Mouse (Mus musculus): ENCODE data around the gene Catsper3.

The Catsper3 gene

DNA sequence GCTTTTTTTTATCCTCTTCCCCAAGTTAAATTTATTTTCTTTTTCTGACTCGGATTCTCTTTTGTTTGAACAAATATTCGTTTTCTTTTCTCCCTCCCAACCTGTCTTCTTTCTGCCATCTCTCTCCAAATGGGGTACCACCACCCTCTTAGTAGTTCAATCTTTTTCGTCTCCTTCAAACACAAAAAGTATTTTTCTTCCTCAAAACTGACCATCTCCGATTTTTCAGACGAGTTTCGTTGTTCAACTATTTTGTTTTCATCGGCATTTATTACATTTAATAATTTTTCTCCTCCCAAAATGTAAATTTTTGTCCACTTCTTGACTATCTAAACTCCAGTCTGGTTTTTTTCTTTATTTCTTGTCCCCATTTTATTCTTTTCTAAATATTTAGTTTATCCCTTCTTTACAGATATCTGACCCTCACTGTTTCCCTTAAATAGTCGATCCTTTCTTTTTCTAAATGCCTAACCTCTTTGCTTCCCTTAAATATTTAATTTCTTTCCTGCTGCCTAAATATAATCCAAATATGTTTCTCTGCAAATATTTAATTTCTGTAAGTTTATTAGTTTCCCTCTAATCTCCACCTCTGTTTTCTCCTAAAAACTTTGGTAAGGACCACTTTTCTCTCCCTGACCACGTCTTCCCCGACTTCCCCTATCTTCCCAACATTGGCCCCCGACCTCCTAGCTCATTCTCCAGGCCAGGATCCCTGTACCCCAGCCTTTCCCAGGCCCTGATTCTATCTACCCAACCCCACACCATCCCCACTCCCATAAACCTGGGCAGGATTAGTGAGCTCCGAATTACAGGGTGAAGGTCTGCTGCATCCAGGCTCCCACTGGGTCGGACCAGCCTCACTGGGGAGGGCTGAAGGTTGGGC lies 42.7 kb downstream of the Catsper3 start:
- no peak for DNase-seq (ENCODE audit: low spot score)

DNA sequence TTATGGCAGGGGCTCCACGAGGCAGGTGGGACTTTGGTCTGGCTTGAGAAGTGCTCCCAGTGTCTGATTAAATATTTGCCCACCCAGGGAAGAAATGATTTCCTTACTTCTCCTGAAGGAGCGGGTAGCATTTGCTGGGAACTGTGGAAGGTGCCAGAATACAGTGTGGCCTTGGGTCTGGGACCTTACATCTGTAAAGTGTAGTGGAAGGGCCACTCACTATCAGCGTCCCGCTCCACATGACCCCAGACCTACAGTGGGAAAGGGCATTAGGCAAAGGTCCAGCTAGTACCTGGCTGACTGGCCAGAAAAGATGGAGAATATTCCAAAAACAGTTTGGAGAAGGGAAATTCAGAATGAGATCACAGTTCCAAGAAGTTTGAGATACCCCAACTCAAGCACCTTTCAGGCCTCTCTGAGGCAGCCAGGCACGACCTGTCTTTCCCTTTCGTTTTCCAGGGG lies 43.3 kb downstream of the Catsper3 start:
- no peak for DNase-seq (ENCODE audit: low spot score)

DNA sequence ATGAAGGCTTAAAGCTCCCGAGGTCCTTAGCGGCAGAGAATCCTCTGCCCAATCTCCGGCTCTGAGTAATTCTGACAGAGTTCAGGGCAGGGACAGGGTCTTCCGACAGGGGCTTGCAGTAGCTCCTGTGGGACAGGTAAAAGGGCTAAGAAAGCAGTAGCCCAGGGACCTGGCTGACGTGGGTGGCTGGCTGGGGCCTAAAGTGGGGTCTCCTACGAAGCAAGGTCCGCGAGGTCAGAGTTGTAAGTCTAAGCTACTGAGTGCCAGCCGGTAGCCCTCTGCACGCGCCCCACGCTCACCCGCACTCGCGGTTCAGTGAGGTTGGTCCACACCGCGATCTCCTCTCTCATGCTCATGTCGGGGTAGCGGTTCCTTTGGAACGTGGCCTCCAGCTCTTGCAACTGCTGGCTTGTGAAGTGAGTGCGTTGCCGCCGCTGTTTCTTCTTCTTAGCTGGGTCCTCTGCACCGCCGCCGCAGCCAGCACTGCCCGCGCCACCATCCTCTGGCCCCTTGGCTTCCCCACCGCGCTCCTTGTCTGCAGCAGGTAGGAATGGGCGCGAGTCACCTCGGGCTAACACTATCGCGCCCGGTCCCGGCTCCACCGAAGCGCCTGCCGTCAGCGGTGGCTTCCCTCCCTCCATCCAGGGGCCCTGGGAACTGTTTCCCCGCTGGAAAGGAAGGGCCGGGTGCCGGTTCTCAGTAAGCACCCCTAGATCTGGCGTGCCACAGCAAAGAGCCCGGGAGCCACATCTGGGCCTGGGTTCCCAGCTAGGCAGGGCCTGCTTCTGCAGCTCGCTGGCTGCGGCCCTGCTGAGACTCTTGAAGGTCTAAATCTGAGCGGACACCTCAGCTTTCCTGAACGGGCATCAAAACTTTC lies 44.0 kb downstream of the Catsper3 start:
- no peak for DNase-seq (ENCODE audit: low spot score)

GRCm38 (mm10) chr13:55829018-55829655 lies 44.8 kb downstream of the Catsper3 start:
- DNase-seq (ENCODE audit: low spot score): no peak

GRCm38 (mm10) chr13:55830081-55830832 lies 45.9 kb downstream of the Catsper3 start:
- no peak for DNase-seq (ENCODE audit: low spot score)

GRCm38 (mm10) chr13:55830833-55831721 lies 46.7 kb downstream of the Catsper3 start:
- DNase-seq (ENCODE audit: low spot score): peak; percentile 65

- no peak for DNase-seq (ENCODE audit: low spot score)
These were observed 47.4 kb downstream of the Catsper3 start for GRCm38 (mm10) chr13:55831722-55832160.

DNA sequence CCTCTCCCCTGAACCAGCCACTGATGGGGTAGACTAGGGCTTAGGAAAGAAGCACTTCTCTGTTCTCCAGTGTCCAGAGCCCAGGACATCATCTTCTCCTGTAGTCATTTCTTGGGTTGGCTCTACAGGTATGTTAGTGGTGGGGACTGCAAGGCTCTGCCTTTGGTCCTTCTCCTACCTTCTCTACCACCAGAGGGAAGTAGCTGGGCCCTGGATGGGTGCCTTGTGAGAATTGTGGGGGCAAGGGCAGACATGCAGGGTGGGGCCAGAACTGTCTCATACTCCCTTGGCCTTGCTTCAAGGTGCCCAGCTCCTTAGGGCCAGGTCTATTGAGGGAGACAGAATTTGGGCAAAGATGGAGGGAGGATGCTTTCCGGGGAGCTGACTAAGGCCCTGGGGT lies 48.2 kb downstream of the Catsper3 start:
- no peak for DNase-seq (ENCODE audit: low spot score)

GRCm38 (mm10) chr13:55833921-55834320 lies 49.6 kb downstream of the Catsper3 start:
- no peak for DNase-seq (ENCODE audit: low spot score)

GRCm38 (mm10) chr13:55834667-55835066 lies 50.3 kb downstream of the Catsper3 start:
- DNase-seq (ENCODE audit: low spot score): no peak

DNA sequence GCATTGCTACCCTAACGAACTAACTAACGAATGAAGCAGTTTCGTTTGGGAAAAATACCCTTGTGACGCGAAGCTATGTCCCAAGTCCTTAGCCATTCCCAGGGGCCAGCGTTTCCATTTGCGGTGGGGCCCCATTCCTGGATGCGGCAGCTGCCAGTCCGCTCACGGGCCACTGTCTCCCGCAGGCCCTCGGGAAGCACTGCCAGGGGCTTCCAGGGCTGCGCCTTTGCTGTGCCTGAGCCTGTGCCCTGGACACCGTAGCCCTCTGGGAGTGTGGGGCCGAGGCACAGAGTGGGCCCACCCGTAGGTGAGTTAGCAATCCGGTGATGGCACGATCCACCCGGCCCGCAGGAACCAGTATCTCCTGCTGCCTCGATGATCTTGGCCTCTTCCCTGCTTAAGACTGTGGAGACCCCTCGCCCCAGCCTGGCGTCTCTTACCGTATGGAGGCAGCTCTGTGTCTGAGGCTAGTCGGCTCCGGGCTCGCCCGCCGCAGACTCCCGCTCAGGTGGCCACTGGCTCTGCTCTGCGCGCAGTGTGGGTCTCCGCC lies 51.3 kb downstream of the Catsper3 start:
- no peak for DNase-seq (ENCODE audit: low spot score)

DNA sequence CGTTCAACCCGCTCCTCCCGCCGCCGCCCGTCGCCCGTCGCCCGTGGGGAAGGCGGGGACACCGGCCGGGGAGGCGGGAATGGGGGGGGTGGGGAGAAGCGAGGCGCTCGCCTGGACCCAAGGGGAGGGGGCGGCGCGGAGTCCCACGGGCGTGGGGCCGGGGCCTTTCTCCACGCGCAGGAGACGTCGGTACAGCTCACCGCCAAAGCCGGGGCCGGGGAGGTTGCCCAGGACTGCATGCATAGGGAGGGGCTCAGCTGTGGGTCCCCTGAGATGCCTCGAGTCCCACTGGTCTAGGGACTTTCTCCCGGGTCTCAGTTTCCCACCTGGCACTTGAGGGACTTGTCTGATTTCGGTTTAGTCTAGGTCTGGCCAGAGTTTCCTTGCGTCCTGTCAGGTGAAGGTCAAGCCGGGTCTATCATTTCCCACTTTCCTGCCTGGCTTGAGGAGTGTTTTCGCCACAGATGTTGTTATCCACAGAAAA lies 51.8 kb downstream of the Catsper3 start, which contains the start of gene Pitx1:
Pitx1 (minus strand) TSS at position 51 of the 484 bp plus-strand sequence.
- no peak for DNase-seq (ENCODE audit: low spot score)

GRCm38 (mm10) chr13:55836786-55837780 lies 52.7 kb downstream of the Catsper3 start:
- DNase-seq (ENCODE audit: low spot score): no peak

DNA sequence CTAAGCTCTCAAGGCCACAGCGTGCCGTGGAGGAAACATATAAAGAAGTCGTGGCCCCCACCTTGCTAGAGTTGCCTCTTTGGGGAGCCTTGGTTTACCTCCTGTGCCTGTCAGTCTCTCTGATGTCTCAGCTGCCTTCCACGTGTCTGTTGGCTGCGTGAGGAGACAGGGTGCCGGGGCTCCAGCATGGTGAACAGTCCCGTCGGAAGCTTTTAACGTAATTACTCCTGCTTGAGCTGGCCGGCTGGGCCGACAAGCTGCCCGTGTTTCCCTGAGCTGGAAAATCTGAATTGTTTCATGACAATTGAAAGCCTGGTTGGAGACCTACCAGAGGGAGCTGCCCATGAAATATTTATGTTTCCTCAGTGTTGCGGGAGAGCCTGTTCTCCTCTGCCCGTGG lies 55.9 kb downstream of the Catsper3 start:
- DNase-seq (ENCODE audit: low spot score): no peak

DNA sequence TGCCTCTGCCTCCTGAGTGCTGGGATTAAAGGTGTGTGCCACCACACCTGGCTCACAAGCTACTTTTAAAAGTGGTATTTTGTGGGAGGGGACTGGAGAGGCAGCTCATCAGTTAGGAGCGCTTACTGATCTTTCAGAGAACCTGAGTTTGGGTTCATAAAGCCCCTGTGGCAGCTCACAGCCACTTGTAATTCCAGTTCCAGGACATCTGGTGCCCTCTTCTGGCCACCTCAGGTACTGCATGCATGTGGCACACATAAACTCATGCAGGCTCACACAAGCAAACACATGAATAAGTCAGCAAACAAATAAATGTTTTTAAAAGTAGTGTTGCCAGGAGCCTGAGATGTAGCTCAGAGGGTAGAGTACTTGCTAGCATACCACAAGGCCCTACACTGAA lies 59.3 kb downstream of the Catsper3 start:
- DNase-seq (ENCODE audit: low spot score): no peak

DNA sequence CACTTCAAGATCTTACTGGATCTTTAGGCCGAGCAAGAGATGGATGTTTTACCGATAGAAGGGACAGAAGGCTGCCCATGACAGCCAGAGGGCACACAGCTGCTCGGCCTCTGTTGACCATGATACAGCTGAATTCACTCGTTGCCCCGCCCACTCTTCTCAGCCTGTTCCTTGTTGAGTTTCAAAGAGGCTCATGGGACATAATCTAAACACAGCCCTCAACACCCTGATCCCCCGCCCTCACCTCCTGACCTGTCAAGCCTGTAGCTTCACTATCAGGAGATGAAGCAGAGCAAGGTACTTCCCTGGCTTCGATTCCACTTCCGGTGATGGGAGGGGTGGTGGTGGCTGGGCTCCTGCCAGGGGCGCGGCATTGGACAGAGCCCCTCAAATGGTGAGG lies 63.4 kb downstream of the Catsper3 start:
- DNase-seq (ENCODE audit: low spot score): peak; percentile 41

DNA sequence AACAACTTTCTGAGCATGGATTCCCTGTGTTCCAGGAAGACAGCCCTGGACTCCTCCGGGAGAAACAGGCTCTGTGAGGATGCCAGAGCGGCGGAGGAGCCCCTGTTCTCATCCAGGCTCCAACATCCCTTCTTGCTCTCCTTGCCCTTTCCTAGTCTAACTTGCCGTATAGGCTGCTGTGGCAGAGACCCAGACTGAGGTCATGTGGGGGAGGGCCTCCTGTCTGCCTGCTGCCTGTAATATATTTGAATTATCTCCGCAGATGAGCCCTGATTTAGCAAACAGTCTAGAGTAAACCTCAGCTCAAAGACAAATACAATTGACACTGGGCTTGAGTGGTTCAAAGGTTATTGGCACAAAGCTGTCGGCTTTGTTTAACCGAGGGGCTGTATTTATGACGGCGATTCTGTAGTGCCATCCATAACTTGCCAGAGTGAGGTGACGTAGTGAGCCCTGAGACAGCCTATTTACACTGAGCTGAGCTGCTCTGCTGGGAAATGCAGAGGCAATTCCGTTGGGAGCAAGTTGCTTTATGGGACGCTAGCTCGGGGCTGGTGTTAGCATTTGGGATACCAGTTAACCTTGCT lies 64.3 kb downstream of the Catsper3 start:
- DNase-seq (ENCODE audit: low spot score): no peak

- no peak for DNase-seq (ENCODE audit: low spot score)
These were observed 66.4 kb downstream of the Catsper3 start for GRCm38 (mm10) chr13:55850726-55851125.

Data from urinary bladder, postnatal 14 days (tissue).